Mouse (Mus musculus): Measurements from ENCODE around the gene Notch2. TPM values are rescaled to one million over a fixed set of nuclear protein-coding genes. Genes with fewer than 3 reads are reported as not detected.

The Notch2 gene
- polyA plus RNA-seq, 1 experiment from 2014 or later: 43.5 TPM

DNA sequence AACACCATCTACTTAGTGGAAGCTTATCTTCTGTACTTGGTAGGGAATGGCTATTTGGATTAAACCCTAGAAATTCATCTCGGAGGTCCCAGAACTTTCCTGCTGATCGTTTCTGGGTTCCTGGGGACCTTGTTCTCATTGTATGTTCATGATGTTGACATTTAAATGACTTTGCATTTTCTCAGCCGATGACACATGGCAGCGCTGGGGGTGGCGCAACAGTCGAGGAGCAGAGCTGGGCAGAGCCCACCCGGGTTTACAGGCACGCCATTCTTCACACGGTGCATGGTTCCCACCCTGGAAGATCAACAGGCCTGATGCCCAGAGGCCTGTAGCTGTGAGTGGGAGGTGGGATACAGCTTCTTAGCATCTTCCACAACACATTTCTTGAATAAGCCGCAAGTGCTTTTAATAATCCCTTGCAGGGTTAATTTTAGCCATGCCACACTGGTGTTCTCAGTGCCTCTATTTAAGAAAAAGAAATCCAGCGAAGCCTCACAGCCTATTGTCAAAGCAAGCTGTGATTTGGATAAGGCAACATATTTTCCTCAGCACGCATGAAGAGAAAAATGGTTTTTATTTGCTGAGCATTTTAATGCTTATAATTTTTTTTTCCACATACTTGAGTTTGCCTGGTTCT, 54.6 kb downstream of the Notch2 start:
- Histone ChIP-seq H3K4me1 (peaks cover 86% of the 10 kb centered on the region), H3K27ac (peak overlapping the region; percentile 91), H3K4me2 (replicated peaks) (0 out of 2 replicates have a peak overlapping the region, but pooled peaks have one; percentile 16)

DNA sequence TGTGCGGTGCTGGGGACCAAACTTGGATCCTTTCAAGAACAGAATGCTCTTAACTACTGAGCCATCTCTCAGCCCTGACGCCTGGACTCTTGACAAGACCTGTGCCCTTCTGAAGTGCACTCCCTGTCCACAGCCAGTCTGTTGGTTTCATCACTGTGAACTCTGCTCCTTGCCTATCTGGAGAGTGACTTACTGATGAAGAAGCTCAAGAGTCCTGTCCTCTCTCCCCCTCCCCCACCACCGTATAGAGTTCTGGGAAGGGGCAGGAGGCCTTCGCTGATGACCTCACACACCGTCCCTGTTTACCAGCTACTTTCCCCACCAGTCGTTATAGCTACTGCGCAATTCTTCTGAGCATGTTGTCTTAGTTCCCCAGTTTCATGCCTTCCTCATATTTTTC, 55.8 kb downstream of the Notch2 start:
- H3K27me3 ChIP-seq: no peaks in the 10 kb centered on the region
- H3K27ac ChIP-seq: 0 out of 2 replicates have a peak overlapping the region, but pooled peaks have one; percentile 0
- no peaks in the 10 kb centered on the region for H3K9me3 ChIP-seq
- ATAC-seq (ENCODE audit: low FRiP score, low read depth): no peak
- 72% methylated on average over 7 of the region's 7 CpGs for WGBS
- H3K4me1 ChIP-seq: peaks cover 86% of the 10 kb centered on the region
- no peak overlapping the region for H3K9ac ChIP-seq
- H3K4me2 ChIP-seq (replicated peaks): no peak overlapping the region
- H3K4me3 ChIP-seq: no peak overlapping the region
- H3K36me3 ChIP-seq: peaks cover 39% of the 10 kb centered on the region

More for the DNA sequence above, 54.6 kb downstream of the Notch2 start:
- ATAC-seq (ENCODE audit: low FRiP score, low read depth): no peak
- 50% methylated on average over 12 of the region's 12 CpGs for WGBS
- H3K9me3 ChIP-seq: no peaks in the 10 kb centered on the region
- no peaks in the 10 kb centered on the region for H3K27me3 ChIP-seq
- no peak overlapping the region for H3K9ac ChIP-seq
- H3K4me3 ChIP-seq: no peak overlapping the region
- peaks cover 27% of the 10 kb centered on the region for H3K36me3 ChIP-seq

DNA sequence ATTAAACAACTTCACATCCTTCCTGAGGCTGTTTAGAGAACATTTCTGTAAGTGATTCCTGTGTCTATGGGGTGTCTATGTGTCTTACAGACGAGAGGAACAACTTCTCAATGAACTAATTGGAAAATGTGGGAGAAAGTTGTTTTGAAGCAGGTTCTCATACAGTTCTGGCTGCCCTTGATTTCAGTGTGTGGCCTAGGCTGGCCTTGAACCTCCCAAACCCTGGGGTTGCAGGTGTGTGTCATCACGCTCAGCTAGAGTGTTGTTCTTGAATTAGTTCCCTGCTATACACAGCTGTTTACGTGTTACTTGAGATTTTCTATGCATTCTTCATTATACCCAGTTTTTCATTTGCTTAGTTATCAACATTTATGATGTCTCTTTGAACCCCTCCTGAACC, 56.5 kb downstream of the Notch2 start:
- no peak for ATAC-seq (ENCODE audit: low FRiP score, low read depth)
- H3K27ac ChIP-seq: 0 out of 2 replicates have a peak overlapping the region, but pooled peaks have one; percentile 0
- H3K27me3 ChIP-seq: no peaks in the 10 kb centered on the region
- no peak overlapping the region for H3K9ac ChIP-seq
- peaks cover 84% of the 10 kb centered on the region for H3K4me1 ChIP-seq
- H3K4me3 ChIP-seq: no peak overlapping the region
- WGBS: 70% methylated on average over 3 of the region's 3 CpGs
- no peak overlapping the region for H3K4me2 ChIP-seq (replicated peaks)
- H3K36me3 ChIP-seq: peaks cover 40% of the 10 kb centered on the region
- no peaks in the 10 kb centered on the region for H3K9me3 ChIP-seq

DNA sequence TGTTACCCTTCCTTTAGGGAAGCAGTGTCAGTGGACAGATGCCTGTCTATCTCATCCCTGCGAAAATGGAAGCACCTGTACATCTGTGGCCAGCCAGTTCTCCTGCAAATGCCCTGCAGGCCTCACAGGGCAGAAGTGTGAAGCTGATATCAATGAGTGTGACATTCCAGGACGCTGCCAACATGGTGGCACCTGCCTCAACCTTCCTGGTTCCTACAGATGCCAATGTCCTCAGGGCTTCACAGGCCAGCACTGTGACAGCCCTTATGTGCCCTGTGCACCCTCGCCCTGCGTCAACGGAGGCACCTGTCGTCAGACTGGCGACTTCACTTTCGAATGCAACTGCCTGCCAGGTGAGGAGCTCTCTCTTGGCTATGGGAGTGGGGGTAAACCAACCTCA, 59.2 kb downstream of the Notch2 start:
- ATAC-seq (ENCODE audit: low FRiP score, low read depth): no peak
- H3K9ac ChIP-seq: no peak overlapping the region
- no peak overlapping the region for H3K4me2 ChIP-seq (replicated peaks)
- H3K9me3 ChIP-seq: no peaks in the 10 kb centered on the region
- WGBS: 89% methylated on average over 8 of the region's 8 CpGs
- H3K4me3 ChIP-seq: no peak overlapping the region
- peak overlapping the region; percentile 76; the same call in 1 of the 2 replicates for H3K27ac ChIP-seq
- peaks cover 77% of the 10 kb centered on the region for H3K4me1 ChIP-seq
- H3K36me3 ChIP-seq: peaks cover 54% of the 10 kb centered on the region
- no peaks in the 10 kb centered on the region for H3K27me3 ChIP-seq

DNA sequence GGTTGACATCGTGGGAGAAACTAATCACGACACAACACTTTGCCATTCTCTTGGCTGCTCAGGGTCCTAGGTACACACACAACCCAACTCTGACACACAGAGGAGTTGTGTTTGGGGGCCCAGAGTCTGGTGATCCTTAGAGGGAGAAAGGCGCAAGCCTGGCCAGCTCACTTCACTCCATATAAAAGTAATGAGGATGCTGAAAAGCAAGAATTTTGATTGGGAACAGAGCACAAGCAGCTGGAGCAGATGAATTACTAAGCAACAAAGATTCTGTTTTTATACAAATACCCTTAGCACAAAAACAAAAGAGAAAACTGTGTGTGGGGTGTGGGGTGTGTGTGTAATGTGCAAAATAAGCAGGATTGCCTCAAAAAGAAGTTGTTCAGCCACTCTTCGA, 60.2 kb downstream of the Notch2 start:
- Histone ChIP-seq H3K4me1 (peaks cover 67% of the 10 kb centered on the region), H3K27ac (peak overlapping the region; percentile 76), H3K4me3 (no peak overlapping the region), H3K4me2 (replicated peaks) (no peak overlapping the region), H3K36me3 (peaks cover 64% of the 10 kb centered on the region), H3K9ac (no peak overlapping the region), H3K27me3 (no peaks in the 10 kb centered on the region), H3K9me3 (no peaks in the 10 kb centered on the region)
- ATAC-seq (ENCODE audit: low FRiP score, low read depth): peak; percentile 71
- WGBS: 54% methylated on average over 4 of the region's 4 CpGs

DNA sequence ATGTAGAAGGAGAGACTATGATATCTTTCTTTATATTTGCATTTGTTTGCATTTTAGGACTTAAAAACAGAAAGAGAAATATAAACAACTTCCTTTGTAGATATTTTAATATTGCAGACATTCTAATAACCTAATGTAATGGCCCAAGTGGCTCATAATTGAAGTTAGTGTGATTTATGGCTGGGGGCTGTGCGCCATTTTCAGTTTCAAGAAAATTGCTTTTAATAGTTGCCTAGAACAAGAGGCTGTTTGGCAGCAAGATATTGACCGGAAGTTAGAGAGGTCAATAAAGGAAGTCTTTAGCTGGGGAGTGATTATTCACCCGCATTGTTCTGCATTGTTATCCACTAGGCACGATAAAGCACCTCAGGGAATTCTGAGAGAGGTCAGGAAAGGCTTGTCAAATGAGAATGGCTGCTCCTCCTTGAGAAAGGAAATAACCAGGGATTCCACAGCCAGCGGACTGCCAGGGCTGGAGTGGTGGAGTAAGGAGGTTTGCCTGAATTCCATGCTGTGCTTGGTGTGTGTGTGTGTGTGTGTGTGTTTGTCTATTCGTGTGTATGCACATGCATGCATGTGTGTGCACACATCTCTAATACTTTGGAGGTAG, 61.4 kb downstream of the Notch2 start:
- peaks cover 71% of the 10 kb centered on the region for H3K36me3 ChIP-seq

DNA sequence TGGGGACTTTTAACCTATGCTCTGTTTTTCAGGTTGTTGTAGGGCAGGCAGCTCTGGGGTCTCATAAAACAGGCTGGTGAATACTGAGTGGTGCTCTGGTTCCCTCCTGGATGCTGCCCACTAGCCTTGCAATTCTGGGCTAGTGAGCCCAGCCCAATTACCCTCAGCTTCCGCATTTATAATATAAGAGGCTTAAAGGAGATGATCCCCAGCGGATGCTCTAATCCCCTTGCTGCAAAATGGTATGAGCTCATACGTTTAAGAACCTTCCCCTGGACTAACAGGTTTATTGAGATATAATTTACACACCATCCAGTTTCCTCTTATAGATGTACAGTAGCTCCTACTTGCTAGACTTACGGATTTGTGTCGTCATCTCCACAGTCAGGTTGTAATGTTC, 64.5 kb downstream of the Notch2 start:
- no peak overlapping the region for H3K9ac ChIP-seq
- H3K4me3 ChIP-seq: no peak overlapping the region
- peaks cover 68% of the 10 kb centered on the region for H3K36me3 ChIP-seq
- H3K4me2 ChIP-seq (replicated peaks): no peak overlapping the region
- peaks cover 47% of the 10 kb centered on the region for H3K4me1 ChIP-seq
- no peaks in the 10 kb centered on the region for H3K27me3 ChIP-seq
- H3K9me3 ChIP-seq: no peaks in the 10 kb centered on the region
- 76% methylated on average over 5 of the region's 5 CpGs for WGBS
- no peak overlapping the region for H3K27ac ChIP-seq
- ATAC-seq (ENCODE audit: low FRiP score, low read depth): no peak

More for the DNA sequence above, 61.4 kb downstream of the Notch2 start:
- H3K4me1 ChIP-seq: peaks cover 58% of the 10 kb centered on the region
- ATAC-seq (ENCODE audit: low FRiP score, low read depth): no peak
- no peak overlapping the region for H3K9ac ChIP-seq
- 38% methylated on average over 6 of the region's 6 CpGs for WGBS
- no peak overlapping the region for H3K4me2 ChIP-seq (replicated peaks)
- no peak overlapping the region for H3K4me3 ChIP-seq
- no peaks in the 10 kb centered on the region for H3K27me3 ChIP-seq
- H3K27ac ChIP-seq: peak overlapping the region; percentile 69; the same call in 1 of the 2 replicates
- no peaks in the 10 kb centered on the region for H3K9me3 ChIP-seq

DNA sequence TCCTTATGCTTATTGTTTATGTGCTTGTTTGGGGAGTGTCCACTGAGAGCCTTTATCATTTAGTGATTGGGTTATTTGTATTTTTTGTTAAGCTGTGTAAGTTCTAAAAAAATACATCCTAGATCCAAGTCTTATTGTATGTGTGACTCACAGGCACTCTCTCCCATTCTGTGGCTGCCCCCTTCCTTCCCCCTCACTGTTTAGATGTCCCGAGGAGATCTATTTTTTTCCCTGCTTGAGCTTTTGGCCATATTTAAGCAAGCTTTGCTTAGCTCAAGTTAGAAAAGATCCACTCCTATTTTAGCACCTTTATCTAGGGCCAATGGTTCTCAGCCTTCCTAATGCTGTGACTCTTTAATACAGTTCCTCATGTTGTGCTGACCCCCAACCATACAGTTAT, 65.5 kb downstream of the Notch2 start:
- Histone ChIP-seq H3K27ac (no peak overlapping the region), H3K4me3 (no peak overlapping the region), H3K36me3 (peaks cover 69% of the 10 kb centered on the region), H3K9me3 (no peaks in the 10 kb centered on the region), H3K4me1 (peaks cover 47% of the 10 kb centered on the region), H3K27me3 (no peaks in the 10 kb centered on the region), H3K4me2 (replicated peaks) (no peak overlapping the region), H3K9ac (no peak overlapping the region)
- WGBS: 66% methylated on average over 1 of the region's 1 CpGs
- no peak for ATAC-seq (ENCODE audit: low FRiP score, low read depth)

DNA sequence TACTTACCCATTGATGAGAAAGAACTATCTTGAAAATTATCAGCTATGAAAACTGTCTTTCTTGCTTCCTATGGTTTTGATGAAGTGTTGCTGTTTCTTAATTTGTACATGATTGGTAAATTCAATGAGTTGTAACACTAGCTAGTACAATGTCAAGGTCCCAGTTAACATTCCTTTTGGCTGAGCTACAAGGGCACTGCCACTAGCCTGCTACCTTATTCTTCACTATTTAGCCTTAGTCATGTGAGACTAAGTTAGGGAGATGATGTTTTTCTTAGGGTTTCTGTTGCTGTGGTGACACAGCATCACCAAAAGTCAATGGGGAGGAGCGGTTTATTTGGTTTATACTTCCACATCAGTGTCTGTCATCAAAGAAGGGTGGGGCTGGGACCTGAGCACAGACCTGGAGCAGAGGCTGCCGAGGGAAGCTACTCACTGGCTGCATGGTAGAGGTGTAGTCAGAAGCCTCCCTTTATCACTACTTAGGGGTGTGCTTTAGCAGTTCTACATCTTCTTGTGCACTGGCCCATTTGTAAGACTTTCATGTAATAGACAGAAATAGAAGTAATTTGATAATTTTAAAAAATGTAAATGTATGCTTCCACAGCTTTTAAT, 66.4 kb downstream of the Notch2 start:
- WGBS: 85% methylated on average over 2 of the region's 2 CpGs
- peaks cover 48% of the 10 kb centered on the region for H3K4me1 ChIP-seq
- H3K9me3 ChIP-seq: no peaks in the 10 kb centered on the region
- H3K36me3 ChIP-seq: peaks cover 65% of the 10 kb centered on the region
- H3K27me3 ChIP-seq: no peaks in the 10 kb centered on the region
- H3K4me2 ChIP-seq (replicated peaks): no peak overlapping the region
- no peak for ATAC-seq (ENCODE audit: low FRiP score, low read depth)
- H3K9ac ChIP-seq: no peak overlapping the region
- H3K4me3 ChIP-seq: no peak overlapping the region
- no peak overlapping the region for H3K27ac ChIP-seq

DNA sequence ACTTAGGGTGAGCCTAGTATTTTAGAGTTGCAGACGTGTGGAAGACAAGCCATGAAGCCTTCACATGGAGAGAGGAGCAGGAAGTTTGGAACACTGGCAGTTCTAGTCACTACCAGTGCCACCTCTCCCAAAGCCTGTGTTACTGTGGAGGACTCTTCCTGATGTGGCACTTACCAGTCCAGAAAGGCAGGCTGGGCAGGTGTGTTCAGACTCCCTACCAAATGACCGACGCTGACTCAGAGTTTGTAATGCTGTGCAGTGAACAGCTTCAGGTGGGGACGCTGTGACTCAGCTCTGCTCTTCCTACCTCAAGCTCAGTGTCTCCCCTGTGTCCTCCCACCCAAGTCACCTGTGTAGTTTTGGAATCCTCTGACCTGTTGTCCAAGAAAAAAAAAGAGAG, 67.3 kb downstream of the Notch2 start:
- Histone ChIP-seq H3K9ac (no peak overlapping the region), H3K4me1 (peaks cover 48% of the 10 kb centered on the region), H3K9me3 (no peaks in the 10 kb centered on the region), H3K4me3 (no peak overlapping the region), H3K27me3 (no peaks in the 10 kb centered on the region), H3K4me2 (replicated peaks) (no peak overlapping the region), H3K36me3 (peaks cover 59% of the 10 kb centered on the region), H3K27ac (no peak overlapping the region)
- 91% methylated on average over 4 of the region's 4 CpGs for WGBS
- no peak for ATAC-seq (ENCODE audit: low FRiP score, low read depth)

DNA sequence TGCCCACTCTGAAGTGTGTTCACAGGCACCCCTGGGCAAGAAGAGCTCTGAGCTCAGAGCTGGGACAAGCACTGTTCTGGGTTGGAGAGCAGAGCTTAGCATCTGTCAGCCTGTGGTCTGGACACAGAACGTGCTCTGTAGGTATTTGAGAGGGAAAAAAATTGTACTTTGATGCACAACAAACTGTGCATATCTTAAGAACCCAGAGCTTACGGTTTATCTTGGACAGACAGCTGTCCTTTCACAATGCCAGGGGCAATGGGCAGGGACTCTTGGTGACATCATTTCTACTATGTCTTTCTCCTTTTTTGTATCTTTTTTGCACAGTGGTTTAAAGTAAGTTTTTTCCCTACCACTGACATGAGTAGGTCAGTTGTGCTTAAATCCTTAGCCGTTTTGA, 68.9 kb downstream of the Notch2 start:
- Histone ChIP-seq H3K4me2 (replicated peaks) (no peak overlapping the region), H3K27me3 (no peaks in the 10 kb centered on the region), H3K4me3 (no peak overlapping the region), H3K9ac (no peak overlapping the region), H3K36me3 (peaks cover 48% of the 10 kb centered on the region), H3K9me3 (no peaks in the 10 kb centered on the region), H3K27ac (peak overlapping the region; percentile 28; the same call in 1 of the 2 replicates), H3K4me1 (peaks cover 54% of the 10 kb centered on the region)
- WGBS: 73% methylated on average over 3 of the region's 3 CpGs
- ATAC-seq (ENCODE audit: low FRiP score, low read depth): no peak

DNA sequence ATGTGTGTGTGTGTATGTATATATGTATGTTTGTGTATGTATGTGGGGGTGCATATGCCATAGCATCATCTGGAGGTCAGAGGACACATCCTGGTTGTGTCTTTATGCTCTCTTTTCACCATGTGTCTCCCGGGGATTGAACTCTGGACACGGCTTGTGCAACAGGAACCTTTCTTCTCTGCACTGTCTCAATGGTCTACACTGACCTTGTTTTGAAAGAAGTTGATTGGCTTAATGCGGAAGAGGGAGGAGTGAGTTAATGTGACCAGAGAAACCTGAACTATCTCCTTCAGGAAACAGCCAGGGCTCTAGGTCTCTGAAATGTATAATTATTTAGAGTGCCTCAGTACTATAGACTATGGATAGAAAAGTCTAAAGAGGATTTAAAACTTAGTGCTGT, 69.6 kb downstream of the Notch2 start:
- Histone ChIP-seq H3K27me3 (no peaks in the 10 kb centered on the region), H3K27ac (no peak overlapping the region), H3K9me3 (no peaks in the 10 kb centered on the region), H3K36me3 (peaks cover 46% of the 10 kb centered on the region), H3K4me3 (no peak overlapping the region), H3K9ac (no peak overlapping the region), H3K4me1 (peaks cover 60% of the 10 kb centered on the region), H3K4me2 (replicated peaks) (no peak overlapping the region)
- WGBS: 76% methylated on average over 3 of the region's 3 CpGs
- no peak for ATAC-seq (ENCODE audit: low FRiP score, low read depth)

Measured in limb, embryonic 13.5 days (tissue).